Mouse (Mus musculus): Measurements from ENCODE around the gene 4930518I15Rik.
"Not testable (repeated sequence)": the region's sequence is repeated elsewhere in the genome, so short reads cannot be mapped to it uniquely, and the experiment has no call there.

4930518I15Rik gene

DNA sequence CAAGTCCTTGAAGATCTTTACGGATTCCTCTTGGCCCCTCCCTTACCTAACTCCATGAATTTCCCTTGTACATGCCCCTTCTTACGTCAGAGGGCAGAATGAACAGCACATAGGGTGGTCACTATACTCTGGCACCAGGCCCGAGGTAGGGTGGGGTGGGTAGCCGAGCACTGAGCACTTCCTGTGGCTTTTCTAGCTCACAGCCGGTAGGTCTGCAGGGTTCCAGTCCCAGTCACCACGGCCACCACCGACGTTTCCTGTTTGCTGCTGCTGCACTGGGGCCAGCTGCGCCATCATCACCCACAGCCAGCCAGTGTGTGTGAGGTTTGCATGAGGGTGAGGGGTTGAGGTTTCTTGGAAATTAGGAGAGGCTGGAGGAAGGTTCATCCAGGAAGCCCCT is 20.0 kb upstream of the 4930518I15Rik start:
- no peak for DNase-seq (ENCODE audit: low spot score in 2 of 2)

GRCm38 (mm10) chr2:156874760-156875510 is 17.2 kb upstream of the 4930518I15Rik start:
- no peak for DNase-seq (ENCODE audit: low spot score in 2 of 2)

GRCm38 (mm10) chr2:156874047-156874759 is 16.5 kb upstream of the 4930518I15Rik start:
- no peak for DNase-seq (ENCODE audit: low spot score in 2 of 2)

- DNase-seq (ENCODE audit: low spot score in 2 of 2) = peak; percentile 20 to 32
Measured at GRCm38 (mm10) chr2:156873629-156874028, 15.9 kb upstream of the 4930518I15Rik start.

- DNase-seq (ENCODE audit: low spot score in 2 of 2) = peak; percentile 17 to 30
Measured at GRCm38 (mm10) chr2:156870519-156870918, 12.8 kb upstream of the 4930518I15Rik start.

DNA sequence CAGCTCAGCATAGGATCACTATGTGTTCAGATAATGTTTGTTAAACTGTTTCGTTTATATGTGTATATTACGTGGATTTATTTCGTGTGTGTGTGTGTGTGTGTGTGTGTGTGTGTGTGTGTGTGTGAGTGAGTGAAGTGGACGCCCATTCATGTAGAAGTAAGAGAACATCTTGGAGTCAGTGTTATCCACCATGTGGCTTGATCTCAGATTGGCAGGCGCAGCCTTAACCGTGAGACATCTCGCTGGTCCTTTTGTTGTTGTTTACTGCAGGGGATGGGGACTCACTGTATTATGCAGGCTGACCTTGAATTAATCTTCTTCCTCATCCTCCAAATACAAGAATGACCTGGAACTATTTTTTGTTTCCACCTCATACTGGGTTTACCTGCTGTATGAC is 11.8 kb upstream of the 4930518I15Rik start:
- no peak for DNase-seq (ENCODE audit: low spot score in 2 of 2)

GRCm38 (mm10) chr2:156868994-156869393 is 11.2 kb upstream of the 4930518I15Rik start:
- peak; percentile 28 to 30 for DNase-seq (ENCODE audit: low spot score in 2 of 2)

DNA sequence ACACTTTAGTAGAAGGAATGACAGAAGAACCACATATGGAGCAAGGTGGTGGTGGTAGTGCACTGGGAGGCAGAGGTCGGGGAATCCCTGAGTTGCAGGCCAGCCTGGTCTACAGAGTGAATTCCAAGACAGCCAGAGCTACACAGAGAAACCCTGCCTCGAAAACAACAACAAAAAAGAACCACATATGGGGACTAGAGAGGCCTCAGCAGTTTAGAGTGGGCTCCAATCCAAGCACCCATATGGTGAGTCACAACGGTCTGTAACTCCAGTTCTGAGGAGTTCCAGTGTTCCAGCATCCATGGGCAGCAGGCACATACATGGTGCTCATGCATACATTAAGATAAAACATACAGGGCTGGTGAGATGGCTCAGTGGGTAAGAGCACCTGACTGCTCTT is 6.7 kb upstream of the 4930518I15Rik start:
- DNase-seq (ENCODE audit: low spot score in 2 of 2) = no peak

DNA sequence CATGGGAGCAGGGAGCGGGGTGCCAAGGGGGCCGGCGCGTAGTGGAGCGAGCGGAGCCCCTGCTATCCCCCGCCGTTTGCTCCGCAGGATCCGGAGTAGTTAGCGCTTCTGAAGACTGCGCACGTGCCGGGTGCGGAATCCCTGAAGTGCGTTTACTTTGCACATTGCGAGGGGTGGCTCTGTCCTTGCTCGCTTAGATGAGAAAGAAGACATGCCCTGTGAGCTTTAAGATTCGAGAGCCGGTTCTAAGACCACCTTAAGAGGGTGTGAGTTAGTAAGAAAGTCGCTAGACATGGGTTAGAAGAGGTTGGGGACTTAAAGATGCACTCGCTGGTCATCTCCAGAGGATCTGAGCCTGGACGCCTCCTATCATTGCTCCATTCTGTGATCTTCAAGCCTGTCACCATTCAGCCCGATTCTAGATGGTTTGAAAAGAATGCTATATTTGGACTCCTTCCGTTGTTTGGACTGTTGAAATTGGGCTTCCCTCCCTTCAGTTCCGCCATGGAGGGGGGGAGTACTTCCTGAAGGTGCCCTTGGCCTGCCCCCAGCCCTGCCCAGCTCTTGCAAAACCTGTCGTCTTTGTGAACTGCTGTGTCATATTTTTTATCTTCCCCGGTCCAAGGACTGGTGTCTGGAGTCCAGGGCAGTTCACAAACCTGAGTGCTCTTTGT is 5.9 kb upstream of the 4930518I15Rik start:
- DNase-seq (ENCODE audit: low spot score in 2 of 2) = peak; percentile 42 to 55

DNA sequence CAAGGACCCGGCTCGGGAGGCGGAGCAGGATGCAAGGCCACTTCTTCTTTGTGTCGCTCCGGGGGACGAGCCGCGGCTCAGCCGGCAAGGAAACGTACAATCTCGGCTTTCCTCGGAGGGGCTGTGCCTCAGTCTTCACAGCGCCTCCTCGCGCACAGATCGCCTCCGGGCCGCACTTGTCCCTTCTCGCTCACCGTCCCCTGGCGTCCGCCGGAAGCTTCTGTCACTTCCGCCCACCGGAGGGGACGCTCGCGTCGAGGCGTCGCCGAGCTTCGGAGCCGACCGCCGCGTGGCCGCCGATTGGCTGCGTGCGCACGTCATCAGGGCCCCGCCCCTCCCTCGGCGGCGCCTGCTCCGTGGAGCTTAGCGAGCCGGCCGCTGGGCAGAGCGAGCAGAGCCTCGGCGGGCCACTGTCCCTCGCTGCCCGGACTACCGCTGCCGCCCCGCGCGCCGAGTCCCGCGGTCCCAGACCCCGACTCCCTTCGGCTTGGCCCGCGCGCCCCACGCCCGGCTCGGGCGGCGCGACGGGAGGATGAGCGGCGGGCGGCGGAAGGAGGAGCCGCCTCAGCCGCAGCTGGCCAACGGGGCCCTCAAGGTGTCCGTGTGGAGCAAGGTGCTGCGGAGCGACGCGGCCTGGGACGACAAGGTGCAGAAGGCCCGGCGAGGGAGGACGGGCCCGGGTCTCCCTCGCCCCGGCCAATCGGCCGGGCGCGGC is 5.2 kb upstream of the 4930518I15Rik start, which contains the start of gene Rab5if:
Rab5if (plus strand) TSS at position 357 of the 715 bp plus-strand sequence.
- peak; percentile 96 to 97 for DNase-seq (ENCODE audit: low spot score in 2 of 2)

DNA sequence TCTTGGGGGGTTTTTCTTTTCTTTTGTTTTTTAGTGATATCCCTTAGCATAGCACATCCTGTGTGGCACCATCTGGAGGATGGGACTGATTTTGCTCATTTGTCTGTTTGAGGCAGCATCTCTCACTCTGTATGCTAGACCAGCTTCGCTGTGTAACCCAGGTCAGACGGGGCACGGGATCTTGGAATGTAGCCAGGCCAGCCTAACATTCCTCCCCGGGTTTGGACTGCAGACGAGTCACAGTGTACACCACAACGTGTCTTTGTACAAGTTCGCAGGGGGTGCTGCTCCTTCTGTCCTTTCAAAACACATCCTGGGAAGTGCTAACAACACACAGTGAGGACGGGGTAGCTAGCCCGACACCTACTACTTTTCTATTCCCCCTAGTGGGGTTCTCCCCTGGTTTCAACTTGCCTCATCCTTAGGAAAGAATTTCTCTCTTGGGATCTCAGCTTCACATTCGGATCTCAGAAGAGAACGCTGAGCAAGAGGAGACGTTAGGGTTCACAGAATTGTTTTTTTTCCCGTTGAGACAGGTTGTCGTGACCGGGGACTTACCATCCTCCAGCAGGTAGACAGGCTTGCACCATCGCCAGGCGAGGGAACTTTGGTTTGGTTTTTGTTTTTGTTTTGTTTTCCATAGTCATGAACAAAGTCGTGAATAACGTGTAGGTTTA is 4.4 kb upstream of the 4930518I15Rik start:
- DNase-seq (ENCODE audit: low spot score in 2 of 2) = no peak

GRCm38 (mm10) chr2:156858671-156859070 is 925 bp upstream of the 4930518I15Rik start:
- DNase-seq (ENCODE audit: low spot score in 2 of 2) = no peak

GRCm38 (mm10) chr2:156857385-156857791 is 358 bp downstream of the 4930518I15Rik start:
- no peak for DNase-seq (ENCODE audit: low spot score in 2 of 2)

DNA sequence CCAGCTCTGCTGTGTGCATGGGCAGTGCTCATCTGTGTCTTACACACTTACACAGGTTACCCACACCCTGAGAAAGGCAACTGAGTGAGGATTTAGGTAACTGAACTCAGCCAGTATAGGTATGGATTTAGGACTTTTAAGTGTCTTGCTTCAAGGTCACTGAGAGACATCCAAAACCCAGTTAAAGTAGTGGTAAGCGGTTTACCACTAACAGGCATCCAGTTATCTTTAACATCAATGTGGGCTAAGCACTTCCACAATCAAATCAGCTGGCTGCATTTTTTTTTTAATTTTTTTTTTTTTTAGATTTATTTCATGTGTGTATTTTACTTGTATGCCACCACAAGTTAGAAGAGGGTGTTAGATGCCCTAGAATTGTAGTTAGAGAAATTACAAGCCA is 1.4 kb downstream of the 4930518I15Rik start:
- DNase-seq (ENCODE audit: low spot score in 2 of 2) = no peak

DNA sequence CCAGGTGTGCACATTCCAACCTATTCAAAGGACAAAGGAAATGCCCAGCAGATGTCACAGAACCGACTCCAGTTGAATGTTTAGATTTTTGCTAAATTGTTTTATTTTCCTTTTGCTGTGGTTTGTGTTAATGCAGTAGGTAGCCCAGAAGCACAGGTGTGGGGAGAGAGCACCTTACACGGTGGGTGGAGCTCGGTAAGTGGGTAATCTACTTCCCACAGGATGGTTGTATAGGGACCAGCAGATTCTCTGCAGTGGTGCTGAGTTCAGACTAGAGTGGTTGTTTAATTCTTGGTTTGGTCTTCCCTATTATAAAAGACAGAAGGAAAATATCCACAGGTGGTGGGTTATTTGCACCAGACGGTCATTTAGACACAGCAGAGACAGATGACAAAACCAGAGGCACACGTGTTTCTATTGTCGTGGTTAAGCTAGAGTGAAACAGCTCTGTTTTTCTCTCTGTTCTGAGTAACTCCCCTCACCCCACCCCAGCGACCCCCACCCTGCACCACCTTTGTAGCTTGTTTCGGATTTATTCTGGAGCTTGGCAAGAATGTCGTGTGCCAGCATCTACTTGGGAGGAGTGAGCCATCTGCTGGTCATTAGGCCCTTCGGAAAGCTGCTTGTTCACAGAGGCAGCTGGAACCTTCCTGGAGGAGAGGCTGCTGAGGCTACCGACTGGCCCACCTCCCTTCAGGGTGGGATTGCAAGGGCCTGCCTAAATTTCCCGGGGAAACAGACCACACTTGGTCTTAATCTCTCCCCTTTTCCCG is 3.6 kb downstream of the 4930518I15Rik start:
- DNase-seq (ENCODE audit: low spot score in 2 of 2) = not testable (repeated sequence)

- DNase-seq (ENCODE audit: low spot score in 2 of 2) = not testable (repeated sequence)
Measured at GRCm38 (mm10) chr2:156853584-156853983, 4.2 kb downstream of the 4930518I15Rik start.

GRCm38 (mm10) chr2:156850505-156850904 is 7.2 kb downstream of the 4930518I15Rik start:
- DNase-seq (ENCODE audit: low spot score in 2 of 2) = no peak

GRCm38 (mm10) chr2:156848526-156849182 is 9.1 kb downstream of the 4930518I15Rik start:
- DNase-seq (ENCODE audit: low spot score in 2 of 2) = no peak

- DNase-seq (ENCODE audit: low spot score in 2 of 2) = no peak
Measured at GRCm38 (mm10) chr2:156847653-156848052, 10.1 kb downstream of the 4930518I15Rik start.

DNA sequence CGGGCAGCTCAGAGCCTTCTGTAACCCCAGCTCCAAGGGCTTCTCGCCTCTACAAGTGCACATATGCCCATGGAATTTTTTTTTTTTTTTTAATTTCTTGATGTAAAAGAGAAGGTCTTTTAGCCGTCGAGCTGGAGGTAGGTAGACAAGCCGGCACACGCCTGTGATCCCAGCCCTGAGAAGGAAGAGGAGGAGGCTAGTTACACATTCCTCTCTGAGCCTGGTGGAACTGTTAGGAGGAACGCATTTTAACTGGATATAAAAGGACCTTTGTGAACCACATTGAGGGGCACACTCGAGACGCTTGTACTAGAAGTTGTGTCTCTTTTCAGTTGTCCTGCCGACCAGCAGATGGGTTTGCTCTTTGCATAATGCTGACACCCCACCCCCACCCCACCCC is 13.0 kb downstream of the 4930518I15Rik start:
- no peak for DNase-seq (ENCODE audit: low spot score in 2 of 2)

Measured in heart, adult 9 months (tissue).